Mouse (Mus musculus): ENCODE data around the gene Efhd1. TPM values are rescaled to one million over a fixed set of nuclear protein-coding genes. Genes with fewer than 3 reads are reported as not detected.

Gene Efhd1
- polyA plus RNA-seq, 1 experiment from 2014 or later: 6.4 TPM

GRCm38 (mm10) chr1:87322778-87323177 is 58.6 kb downstream of the Efhd1 start:
- 93% methylated on average over 3 of the region's 3 CpGs for WGBS
- no peak for DNase-seq (ENCODE audit: low spot score)
- Histone ChIP-seq H3K4me2 (ENCODE audit: low read depth, low read length) (no peak overlapping the region), H3K9me3 (ENCODE audit: control insufficient read depth, low read length) (peaks cover 27% of the 10 kb centered on the region), H3K27ac (replicated peaks; ENCODE audit: low read depth, low read length) (no peak overlapping the region), H3K4me3 (ENCODE audit: low read depth, low read length) (no peak overlapping the region), H3K4me1 (ENCODE audit: control insufficient read depth, insufficient read depth, low read length) (0 out of 2 replicates have a peak, but pooled peaks cover under 1% of the 10 kb centered on the region), H3K27me3 (replicated peaks; ENCODE audit: control insufficient read depth, insufficient read depth, low read length) (no peaks in the 10 kb centered on the region), H3K9ac (ENCODE audit: low read depth, low read length) (no peak overlapping the region), H3K36me3 (ENCODE audit: control insufficient read depth, insufficient read depth, low read length) (no peaks in the 10 kb centered on the region)
- ATAC-seq (ENCODE audit: low read depth): no peak

- DNase-seq (ENCODE audit: low spot score) (no peak), ATAC-seq (ENCODE audit: low read depth) (no peak)
- Histone ChIP-seq H3K36me3 (ENCODE audit: control insufficient read depth, insufficient read depth, low read length) (no peaks in the 10 kb centered on the region), H3K9ac (ENCODE audit: low read depth, low read length) (no peak overlapping the region), H3K4me2 (ENCODE audit: low read depth, low read length) (no peak overlapping the region), H3K4me3 (ENCODE audit: low read depth, low read length) (no peak overlapping the region), H3K9me3 (ENCODE audit: control insufficient read depth, low read length) (peaks cover 19% of the 10 kb centered on the region), H3K27ac (replicated peaks; ENCODE audit: low read depth, low read length) (no peak overlapping the region), H3K27me3 (replicated peaks; ENCODE audit: control insufficient read depth, insufficient read depth, low read length) (no peaks in the 10 kb centered on the region), H3K4me1 (ENCODE audit: control insufficient read depth, insufficient read depth, low read length) (peaks cover 9% of the 10 kb centered on the region)
Measured at GRCm38 (mm10) chr1:87324649-87325048, 60.5 kb downstream of the Efhd1 start.

DNA sequence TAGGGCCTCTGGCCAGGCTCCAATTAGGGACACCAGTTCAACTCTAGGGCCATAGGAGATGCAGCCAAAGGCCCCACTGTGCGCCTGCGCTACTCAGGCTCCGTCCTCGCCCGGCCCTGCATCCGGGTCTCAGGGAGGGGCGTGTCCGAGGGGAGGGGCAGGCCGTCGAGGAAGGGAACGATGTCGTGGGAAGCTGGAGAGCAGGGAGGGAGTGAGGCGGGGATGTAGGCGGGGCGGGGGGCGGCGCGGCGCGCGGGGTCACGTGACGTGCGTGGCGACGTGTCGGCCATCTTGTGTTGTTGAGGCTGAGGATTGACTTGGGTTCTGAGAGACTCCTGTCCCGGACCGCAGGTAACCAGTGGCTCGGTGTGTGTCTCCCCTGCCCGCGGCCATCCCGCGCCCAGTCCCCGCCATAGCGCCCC is 62.6 kb downstream of the Efhd1 start, which contains the start of gene Gigyf2:
Gene Gigyf2, plus strand, starts transcription at position 257 of the 422 bp plus-strand sequence.
- Histone ChIP-seq H3K4me3 (ENCODE audit: low read depth, low read length) (peak within 1 kb of the TSS; percentile 98), H3K36me3 (ENCODE audit: control insufficient read depth, insufficient read depth, low read length) (peaks cover 9% of the 10 kb centered on the region; the same call in 1 of the 2 replicates), H3K27me3 (replicated peaks; ENCODE audit: control insufficient read depth, insufficient read depth, low read length) (no peaks in the 10 kb centered on the region), H3K4me1 (ENCODE audit: control insufficient read depth, insufficient read depth, low read length) (peaks cover 9% of the 10 kb centered on the region), H3K4me2 (ENCODE audit: low read depth, low read length) (peak within 1 kb of the TSS; percentile 78), H3K9me3 (ENCODE audit: control insufficient read depth, low read length) (no peaks in the 10 kb centered on the region), H3K27ac (replicated peaks; ENCODE audit: low read depth, low read length) (peak within 1 kb of the TSS; percentile 94), H3K9ac (ENCODE audit: low read depth, low read length) (peak within 1 kb of the TSS; percentile 95)
- peak; percentile 98 for ATAC-seq (ENCODE audit: low read depth)
- peak; percentile 97 for DNase-seq (ENCODE audit: low spot score)
- 0% methylated on average over 12 of the region's 36 CpGs for WGBS

GRCm38 (mm10) chr1:87327165-87327861 is 63.1 kb downstream of the Efhd1 start:
- peak; percentile 84 for ATAC-seq (ENCODE audit: low read depth)
- Histone ChIP-seq H3K36me3 (ENCODE audit: control insufficient read depth, insufficient read depth, low read length) (peaks cover 11% of the 10 kb centered on the region; the same call in 1 of the 2 replicates), H3K27me3 (replicated peaks; ENCODE audit: control insufficient read depth, insufficient read depth, low read length) (no peaks in the 10 kb centered on the region), H3K4me2 (ENCODE audit: low read depth, low read length) (peak overlapping the region; percentile 78), H3K9me3 (ENCODE audit: control insufficient read depth, low read length) (no peaks in the 10 kb centered on the region), H3K9ac (ENCODE audit: low read depth, low read length) (peak overlapping the region; percentile 95), H3K4me3 (ENCODE audit: low read depth, low read length) (peak overlapping the region; percentile 98), H3K4me1 (ENCODE audit: control insufficient read depth, insufficient read depth, low read length) (peaks cover 9% of the 10 kb centered on the region), H3K27ac (replicated peaks; ENCODE audit: low read depth, low read length) (peak overlapping the region; percentile 94)
- peak; percentile 29 for DNase-seq (ENCODE audit: low spot score)
- 0% methylated on average over 14 of the region's 53 CpGs for WGBS

DNA sequence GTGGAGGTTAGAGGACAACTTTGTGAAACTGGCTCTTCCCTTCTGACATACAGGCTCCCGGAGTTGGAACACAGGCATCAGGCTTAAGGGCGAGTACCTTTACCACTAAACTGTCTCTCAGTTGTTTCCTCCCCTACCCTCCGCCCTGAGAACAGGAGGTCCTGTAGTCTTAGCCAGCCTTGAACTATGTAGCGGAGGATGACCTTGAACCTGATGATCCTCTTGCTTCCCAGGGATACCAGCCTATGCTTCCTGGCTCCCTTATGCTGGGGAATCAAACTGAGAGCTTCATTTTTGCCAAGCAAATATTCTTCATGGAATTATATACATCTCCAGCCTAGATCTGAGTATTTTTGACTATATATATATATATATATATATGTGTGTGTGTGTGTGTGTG is 67.6 kb downstream of the Efhd1 start:
- no peak for ATAC-seq (ENCODE audit: low read depth)
- Histone ChIP-seq H3K9ac (ENCODE audit: low read depth, low read length) (no peak overlapping the region), H3K9me3 (ENCODE audit: control insufficient read depth, low read length) (no peaks in the 10 kb centered on the region), H3K4me1 (ENCODE audit: control insufficient read depth, insufficient read depth, low read length) (peaks cover 9% of the 10 kb centered on the region), H3K4me3 (ENCODE audit: low read depth, low read length) (no peak overlapping the region), H3K36me3 (ENCODE audit: control insufficient read depth, insufficient read depth, low read length) (peaks cover 43% of the 10 kb centered on the region), H3K4me2 (ENCODE audit: low read depth, low read length) (no peak overlapping the region), H3K27ac (replicated peaks; ENCODE audit: low read depth, low read length) (no peak overlapping the region), H3K27me3 (replicated peaks; ENCODE audit: control insufficient read depth, insufficient read depth, low read length) (no peaks in the 10 kb centered on the region)
- WGBS: 96% methylated on average over 4 of the region's 4 CpGs
- DNase-seq (ENCODE audit: low spot score): no peak

- no peak overlapping the region for H3K9ac ChIP-seq (ENCODE audit: low read depth, low read length)
- H3K27me3 ChIP-seq (replicated peaks; ENCODE audit: control insufficient read depth, insufficient read depth, low read length): no peaks in the 10 kb centered on the region
- WGBS: 83% methylated on average over 2 of the region's 2 CpGs
- H3K4me3 ChIP-seq (ENCODE audit: low read depth, low read length): no peak overlapping the region
- no peak overlapping the region for H3K4me2 ChIP-seq (ENCODE audit: low read depth, low read length)
- H3K9me3 ChIP-seq (ENCODE audit: control insufficient read depth, low read length): no peaks in the 10 kb centered on the region
- peaks cover 18% of the 10 kb centered on the region for H3K36me3 ChIP-seq (ENCODE audit: control insufficient read depth, insufficient read depth, low read length)
- H3K4me1 ChIP-seq (ENCODE audit: control insufficient read depth, insufficient read depth, low read length): no peaks in the 10 kb centered on the region
- ATAC-seq (ENCODE audit: low read depth) (no peak), DNase-seq (ENCODE audit: low spot score) (no peak)
- H3K27ac ChIP-seq (replicated peaks; ENCODE audit: low read depth, low read length): no peak overlapping the region
Measured at GRCm38 (mm10) chr1:87350576-87350975, 86.4 kb downstream of the Efhd1 start.

GRCm38 (mm10) chr1:87360276-87360675 is 96.1 kb downstream of the Efhd1 start:
- Histone ChIP-seq H3K27ac (replicated peaks; ENCODE audit: low read depth, low read length) (no peak overlapping the region), H3K9ac (ENCODE audit: low read depth, low read length) (no peak overlapping the region), H3K4me2 (ENCODE audit: low read depth, low read length) (no peak overlapping the region), H3K27me3 (replicated peaks; ENCODE audit: control insufficient read depth, insufficient read depth, low read length) (no peaks in the 10 kb centered on the region), H3K4me3 (ENCODE audit: low read depth, low read length) (no peak overlapping the region), H3K36me3 (ENCODE audit: control insufficient read depth, insufficient read depth, low read length) (peaks cover 21% of the 10 kb centered on the region), H3K9me3 (ENCODE audit: control insufficient read depth, low read length) (no peaks in the 10 kb centered on the region), H3K4me1 (ENCODE audit: control insufficient read depth, insufficient read depth, low read length) (no peaks in the 10 kb centered on the region)
- ATAC-seq (ENCODE audit: low read depth) (no peak), DNase-seq (ENCODE audit: low spot score) (no peak)
- WGBS: 88% methylated on average over 1 of the region's 1 CpGs
